8 mouse cellular contexts compared by ENCODE assay signal in the genomic region with DNA sequence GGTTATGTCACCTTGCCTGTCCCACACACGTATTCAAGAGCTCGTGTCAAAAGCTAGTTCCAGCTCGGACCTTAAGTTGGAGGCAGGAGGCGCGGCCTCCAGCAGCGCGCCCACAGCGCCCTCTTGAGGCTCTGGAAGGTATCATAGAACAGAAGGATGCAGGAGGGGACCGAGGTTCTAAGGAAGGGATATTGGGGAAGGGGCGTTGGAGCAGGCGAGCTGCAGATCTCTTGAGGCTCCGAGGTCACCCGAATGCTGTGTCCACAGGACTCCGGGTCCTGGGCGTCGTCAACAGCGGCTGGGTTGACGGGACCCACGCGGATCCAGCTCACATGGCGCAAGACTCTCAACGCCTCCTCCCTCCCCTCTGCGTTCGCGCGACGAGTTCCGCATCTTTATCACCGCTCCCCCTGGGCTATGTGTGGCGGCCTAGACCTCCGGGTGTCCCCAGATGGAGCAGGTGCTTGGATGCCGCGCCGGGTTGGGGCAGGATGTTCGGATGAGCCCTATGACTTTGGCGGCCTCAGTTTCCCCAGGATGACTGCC. TPM values are rescaled to one million over a fixed set of nuclear protein-coding genes. Genes with fewer than 3 reads are reported as not detected.
A peak's percentile ranks its signal among the peaks of the same experiment; 100 is the strongest.
DNase-seq lines count a peak whose midpoint lies in the region; ATAC-seq and TF ChIP-seq lines count a peak whose summit lies in the region.

No protein-coding gene starts in this region.

- H3K27ac ChIP-seq in heart, adult 2 months: no peak overlapping the region
- no peak overlapping the region for H3K27ac ChIP-seq in limb, embryonic 15.5 days
- no peak overlapping the region for H3K27ac ChIP-seq in midbrain, postnatal 0 days (ENCODE audit: low read depth, low read length)

- H3K27me3 ChIP-seq in heart, adult 2 months (ENCODE audit: control insufficient read depth, insufficient read depth, low read length): peaks cover 4% of the 10 kb centered on the region; the same call in 1 of the 2 replicates
- peaks cover 12% of the 10 kb centered on the region for H3K27me3 ChIP-seq in limb, embryonic 15.5 days
- no peaks in the 10 kb centered on the region for H3K27me3 ChIP-seq in midbrain, postnatal 0 days (ENCODE audit: insufficient read depth, low read length)

- H3K9ac ChIP-seq in heart, adult 2 months (ENCODE audit: low read depth, low read length): peak overlapping the region; percentile 31
- H3K9ac ChIP-seq in limb, embryonic 15.5 days: peak overlapping the region; percentile 33
- peak overlapping the region; percentile 63 for H3K9ac ChIP-seq in midbrain, postnatal 0 days (replicated peaks; ENCODE audit: low read length, poor library complexity, severe bottlenecking)

- ATAC-seq in limb, embryonic 15.5 days (ENCODE audit: insufficient number of reproducible peaks, low FRiP score, low TSS enrichment, low read depth): no peak
- ATAC-seq in midbrain, postnatal 0 days (ENCODE audit: low FRiP score): peak; percentile 61

- peak; percentile 93 for TF ChIP-seq CTCF in heart, adult 2 months (IDR thresholded peaks at IDR 0.05)
- peak; percentile 93 for TF ChIP-seq CTCF in midbrain, postnatal 0 days (IDR thresholded peaks at IDR 0.05)

- H3K4me1 ChIP-seq in heart, adult 2 months (ENCODE audit: control insufficient read depth, insufficient read depth, low read length): no peaks in the 10 kb centered on the region
- peaks cover 13% of the 10 kb centered on the region for H3K4me1 ChIP-seq in limb, embryonic 15.5 days
- H3K4me1 ChIP-seq in midbrain, postnatal 0 days (ENCODE audit: insufficient read depth, low read length): 0 out of 2 replicates have a peak, but pooled peaks cover 2% of the 10 kb centered on the region

- 1% methylated on average over 36 of the region's 36 CpGs for WGBS in heart, adult 2 months
- under 1% methylated on average over 36 of the region's 36 CpGs for WGBS in limb, embryonic 15.5 days
- WGBS in midbrain, postnatal 0 days: under 1% methylated on average over 33 of the region's 36 CpGs

- TF ChIP-seq POLR2A in heart, adult 2 months (IDR thresholded peaks at IDR 0.05; ENCODE audit: insufficient read depth, low read depth, low read length): no peak

- intact Hi-C loops in heart, adult 2 months (cut with DNase I): loop anchor here (2.0 kb wide), 1 partner anchor 152 kb away; no protein-coding TSS in a partner anchor

- no peaks in the 10 kb centered on the region for H3K9me3 ChIP-seq in limb, embryonic 15.5 days
- H3K9me3 ChIP-seq in midbrain, postnatal 0 days (ENCODE audit: low read length): no peaks in the 10 kb centered on the region

- H3K4me3 ChIP-seq in heart, adult 2 months: peak overlapping the region; percentile 48; the same call in 1 of the 2 replicates
- peak overlapping the region; percentile 40 for H3K4me3 ChIP-seq in limb, embryonic 15.5 days
- peak overlapping the region; percentile 51 for H3K4me3 ChIP-seq in midbrain, postnatal 0 days (ENCODE audit: low read depth, low read length)

- peak overlapping the region; percentile 88 for H3K4me2 ChIP-seq in limb, embryonic 15.5 days
- peak overlapping the region; percentile 98 for H3K4me2 ChIP-seq in midbrain, postnatal 0 days (ENCODE audit: low read depth, low read length, poor library complexity, severe bottlenecking)

- peak; percentile 58 for DNase-seq in 3134 (ENCODE audit: extremely low read depth, insufficient read length, low spot score)
- DNase-seq in adrenal gland, adult 2 months: peak; percentile 77
- DNase-seq in embryo, embryonic 11 days: peak; percentile 90
- peak; percentile 65 to 77 for DNase-seq in heart, adult 2 months
- peak; percentile 69 to 81 for DNase-seq in kidney, adult 8-10 months
- peak; percentile 75 for DNase-seq in midbrain, postnatal 0 days (ENCODE audit: low spot score)
- DNase-seq in spleen, postnatal 4 days (ENCODE audit: low spot score in 2 of 2): peak; percentile 59 to 84

- no peaks in the 10 kb centered on the region for H3K79me2 ChIP-seq in heart, adult 2 months (replicated peaks; ENCODE audit: control insufficient read depth, insufficient read depth, low read length)

- TF ChIP-seq EP300 in heart, adult 2 months (IDR thresholded peaks at IDR 0.05; ENCODE audit: insufficient read depth, low read depth, low read length): 0 out of 2 replicates have a peak, but pooled peaks have one; percentile 16

- H3K36me3 ChIP-seq in heart, adult 2 months (ENCODE audit: control insufficient read depth, insufficient read depth, low read length): no peaks in the 10 kb centered on the region
- no peaks in the 10 kb centered on the region for H3K36me3 ChIP-seq in limb, embryonic 15.5 days
- no peaks in the 10 kb centered on the region for H3K36me3 ChIP-seq in midbrain, postnatal 0 days (ENCODE audit: insufficient read depth, low read length)

RNA-seq across cellular contexts. Expression of a gene that starts 50.8 kb away (rescaled TPM):
- under 1 TPM; 0.62 to 0.63 TPM for total RNA-seq in adrenal gland, adult 2 months (2021)
- polyA plus RNA-seq in adrenal gland, adult 2 months (2012; rRNA removed): 0.12 and 0.18 TPM in 2 replicates
- total RNA-seq in heart, adult 2 months (2021): not detected
- polyA plus RNA-seq in heart, adult 2 months (2012; rRNA removed): 0.03 and 0.04 TPM in 2 replicates
- 0.45 and 0.51 TPM in 2 replicates for polyA plus RNA-seq in limb, embryonic 15.5 days (2015; fragmentation: Nextera tagmentation; extraction: Ambion mirVana)
- total RNA-seq in midbrain, postnatal 0 days (2014; rRNA removed): 37.2 and 39.4 TPM in 2 replicates
- polyA plus RNA-seq in midbrain, postnatal 0 days (2015; fragmentation: Nextera tagmentation; extraction: Ambion mirVana): 9.1 and 10.5 TPM in 2 replicates
